Mouse (Mus musculus): ENCODE measurements around the gene Terf2. TPM values are rescaled to one million over a fixed set of nuclear protein-coding genes. Genes with fewer than 3 reads are reported as not detected.

Terf2 gene
- total RNA-seq (2021), result 10 to 100 TPM; 33.9 to 37.1 TPM
- long read RNA-seq, experiment 1, partial matches to known transcripts, result 10 of 13 reads
- long read RNA-seq, experiment 1, other reads (novel, unspliced or antisense), result 3 of 13 reads
- long read RNA-seq, experiment 2, partial matches to known transcripts, result 5 of 16 reads
- long read RNA-seq, experiment 2, other reads (novel, unspliced or antisense), result 9 of 16 reads

- peak; percentile 88 to 96 for DNase-seq (ENCODE audit: low spot score in 2 of 2)
These were observed at the start of gene Terf2 for GRCm38 (mm10) chr8:107096366-107097036. Gene Terf2, minus strand, starts transcription at chr8:107096547.

- DNase-seq (ENCODE audit: low spot score in 2 of 2), result no peak
These were observed 47.2 kb upstream of the Terf2 start for GRCm38 (mm10) chr8:107143501-107143900.

DNA sequence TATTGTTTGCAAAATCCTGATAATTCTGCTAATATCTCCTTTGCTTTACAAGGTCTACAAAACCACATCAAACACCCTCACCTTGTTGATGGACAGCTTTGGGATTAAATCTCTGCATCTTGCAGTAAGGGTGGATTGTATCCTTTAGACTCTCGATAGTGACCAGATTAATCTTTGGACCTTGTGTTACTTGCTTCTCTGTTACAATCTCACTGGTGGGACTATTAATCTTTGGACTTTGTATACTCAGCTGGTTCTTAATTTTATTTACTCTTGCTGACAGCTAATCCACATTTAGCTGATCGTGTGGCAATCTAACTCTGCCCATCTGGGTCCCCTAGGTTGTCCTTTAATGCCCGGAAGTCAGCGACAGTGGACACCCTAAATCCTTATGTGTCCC, 46.2 kb upstream of the Terf2 start:
- no peak for DNase-seq (ENCODE audit: low spot score in 2 of 2)

- no peak for DNase-seq (ENCODE audit: low spot score in 2 of 2)
These were observed 43.5 kb upstream of the Terf2 start for GRCm38 (mm10) chr8:107139704-107140470.

DNA sequence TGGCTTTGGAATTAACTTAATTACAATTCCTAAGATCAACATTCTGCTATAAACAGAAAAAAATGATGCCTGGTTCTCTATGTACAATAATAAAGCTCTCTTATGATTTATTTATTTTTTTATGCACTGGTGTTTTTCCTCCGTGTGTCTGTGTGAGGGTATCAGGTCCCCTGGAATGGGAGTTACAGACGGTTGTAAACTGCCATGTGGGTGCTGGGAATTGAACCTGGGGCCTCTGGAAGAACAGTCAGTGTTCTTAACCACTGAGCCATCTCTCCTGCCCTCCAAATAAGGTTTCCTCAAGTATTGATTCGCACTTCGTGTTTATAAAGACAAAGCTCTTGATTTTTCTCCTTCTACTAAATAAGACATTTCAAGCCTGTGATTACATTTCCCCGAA, 42.0 kb upstream of the Terf2 start:
- no peak for DNase-seq (ENCODE audit: low spot score in 2 of 2)

- no peak for DNase-seq (ENCODE audit: low spot score in 2 of 2)
These were observed 41.2 kb upstream of the Terf2 start for GRCm38 (mm10) chr8:107137591-107137990.

GRCm38 (mm10) chr8:107136003-107136612, 39.8 kb upstream of the Terf2 start:
- DNase-seq (ENCODE audit: low spot score in 2 of 2), result no peak

DNA sequence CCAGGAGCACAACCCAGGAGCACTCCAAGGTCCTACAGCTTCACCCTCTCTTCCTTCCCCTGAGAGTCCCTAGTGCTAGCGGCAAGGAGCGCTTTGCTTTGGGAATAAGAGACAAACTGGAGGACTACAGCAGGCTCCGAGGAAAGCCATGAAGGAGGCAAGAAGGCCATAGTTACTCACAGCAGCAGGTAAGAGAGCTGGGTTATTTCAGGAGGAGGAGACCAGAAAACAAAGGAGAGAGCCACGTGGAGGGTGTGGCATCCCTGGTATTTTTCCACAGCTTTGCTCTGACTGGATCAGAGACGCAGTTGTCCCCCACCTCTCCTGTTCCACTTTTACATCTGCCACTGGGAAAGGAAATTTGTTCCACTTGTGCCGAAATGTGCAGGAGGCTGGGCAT, 37.5 kb upstream of the Terf2 start:
- DNase-seq (ENCODE audit: low spot score in 2 of 2), result no peak

GRCm38 (mm10) chr8:107132581-107133491, 36.5 kb upstream of the Terf2 start:
- DNase-seq (ENCODE audit: low spot score in 2 of 2), result no peak

DNA sequence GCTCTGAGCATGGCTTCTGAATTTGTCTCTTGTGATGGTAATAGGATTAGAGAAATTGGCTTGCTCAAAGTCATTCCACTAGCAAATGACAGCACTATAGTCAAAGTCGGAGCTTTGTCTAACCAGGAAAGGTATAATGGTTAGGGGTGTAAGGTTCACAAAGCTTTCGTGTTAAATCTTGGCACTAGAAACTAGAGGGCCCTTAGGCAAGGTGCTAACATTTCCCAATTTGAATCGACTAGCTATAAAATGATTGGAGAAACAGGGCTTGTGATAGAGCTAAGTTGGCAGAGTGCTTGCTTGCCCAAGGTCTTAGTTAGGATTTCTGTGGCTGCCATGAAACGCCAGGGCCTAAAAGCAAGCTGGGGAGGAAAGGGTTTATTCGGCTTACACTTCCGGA, 33.7 kb upstream of the Terf2 start:
- no peak for DNase-seq (ENCODE audit: low spot score in 2 of 2)

DNA sequence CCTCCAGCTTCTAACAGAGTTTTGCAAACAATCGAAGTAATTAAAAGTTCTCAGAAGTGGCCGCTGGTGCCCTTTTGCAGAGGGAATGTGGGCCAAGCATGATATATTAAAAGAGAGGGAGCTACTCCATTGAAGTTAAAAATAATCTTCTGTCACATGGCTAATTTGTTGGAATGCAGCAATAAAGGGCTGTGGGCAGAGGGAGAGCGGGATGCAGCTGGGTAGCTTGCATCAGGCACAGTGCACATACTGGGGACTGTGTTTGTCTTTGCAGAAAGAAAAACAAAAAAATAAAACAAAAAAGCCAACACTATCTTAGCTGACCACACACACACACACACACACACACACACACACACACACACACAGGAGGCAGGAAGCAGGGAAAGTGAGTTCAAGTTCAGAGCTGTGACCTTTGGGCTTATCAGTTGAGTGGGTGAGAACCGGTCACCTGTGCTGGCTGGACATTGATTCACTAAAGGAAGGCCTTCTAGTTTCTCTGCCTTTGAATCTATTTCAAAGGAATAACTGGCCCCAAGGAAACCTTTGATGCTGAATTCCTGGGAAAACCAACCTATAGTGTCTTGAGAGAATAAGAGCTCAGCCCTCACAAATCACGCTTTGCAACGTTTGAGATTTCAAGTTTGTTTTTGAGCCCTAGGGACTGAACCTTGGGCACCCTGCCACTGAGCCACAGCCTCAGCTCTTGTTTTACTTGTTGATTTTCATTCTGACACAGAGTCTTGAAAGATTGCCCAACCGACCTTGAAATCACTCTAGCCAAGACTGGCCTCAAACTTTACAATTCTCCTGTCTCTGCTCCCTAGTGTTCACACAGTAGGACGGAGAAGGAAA, 33.1 kb upstream of the Terf2 start:
- no peak for DNase-seq (ENCODE audit: low spot score in 2 of 2)

DNA sequence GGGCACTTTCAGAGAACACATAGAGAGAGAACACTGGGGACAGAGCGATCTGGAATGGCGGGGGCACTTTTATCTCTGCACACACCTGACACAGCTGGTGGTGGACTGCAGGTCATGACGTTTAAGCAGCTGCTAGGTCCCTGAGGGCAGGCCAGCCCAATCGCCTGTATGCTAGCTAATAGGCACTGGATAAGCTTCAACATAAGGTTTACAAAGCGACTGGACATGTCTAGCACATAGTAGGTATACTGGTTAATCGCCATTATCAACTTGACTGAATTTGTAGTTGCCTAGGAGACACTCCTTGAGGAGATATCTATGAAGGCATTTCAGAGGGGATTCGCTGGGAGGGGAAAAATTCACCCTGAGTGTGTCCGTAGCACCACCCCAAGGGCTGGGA, 28.0 kb upstream of the Terf2 start:
- no peak for DNase-seq (ENCODE audit: low spot score in 2 of 2)

- no peak for DNase-seq (ENCODE audit: low spot score in 2 of 2)
These were observed 26.8 kb upstream of the Terf2 start for GRCm38 (mm10) chr8:107123063-107123614.

GRCm38 (mm10) chr8:107121681-107122291, 25.4 kb upstream of the Terf2 start:
- DNase-seq (ENCODE audit: low spot score in 2 of 2), result no peak

DNA sequence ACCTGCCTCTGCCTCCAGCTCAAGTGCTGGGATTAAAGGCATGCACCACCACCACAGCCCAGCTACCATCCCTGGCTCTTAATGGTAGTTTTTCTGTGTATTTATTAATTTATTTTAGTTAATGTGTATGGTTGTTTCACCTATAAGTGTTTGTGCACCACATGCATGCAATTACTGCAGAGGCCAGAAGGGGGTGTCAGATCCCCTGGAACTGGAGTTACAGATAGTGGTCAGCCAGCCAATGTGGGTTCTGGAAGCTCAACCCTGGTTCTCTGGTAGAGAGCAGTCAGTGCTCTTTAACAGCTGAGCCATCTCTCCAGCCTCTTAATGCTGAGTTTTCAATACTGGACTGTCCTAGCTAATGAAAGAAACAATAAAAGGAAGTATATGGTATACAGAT, 24.5 kb upstream of the Terf2 start:
- DNase-seq (ENCODE audit: low spot score in 2 of 2), result no peak

GRCm38 (mm10) chr8:107119412-107119811, 23.1 kb upstream of the Terf2 start:
- no peak for DNase-seq (ENCODE audit: low spot score in 2 of 2)

DNA sequence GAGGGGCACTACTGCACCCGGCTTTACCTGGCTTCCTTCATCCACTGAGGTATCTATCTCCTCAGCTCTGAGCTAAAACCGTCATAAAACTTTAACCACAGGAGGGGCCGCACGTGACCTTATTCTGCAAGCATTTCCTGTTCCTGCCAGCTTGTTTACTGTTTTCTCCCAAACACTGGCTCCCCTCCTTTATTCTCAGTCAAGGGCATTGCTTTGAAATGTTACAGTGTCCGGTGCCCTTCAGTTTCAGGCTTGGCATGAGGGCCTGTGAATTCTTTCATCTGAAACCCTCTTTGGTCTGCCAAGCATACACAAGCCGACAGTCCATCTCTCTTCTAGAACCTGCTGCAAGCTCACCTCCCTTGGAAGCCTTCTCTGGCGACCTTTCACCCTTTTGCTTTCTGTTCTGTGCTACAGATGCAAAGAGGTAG, 22.5 kb upstream of the Terf2 start:
- DNase-seq (ENCODE audit: low spot score in 2 of 2), result no peak

DNA sequence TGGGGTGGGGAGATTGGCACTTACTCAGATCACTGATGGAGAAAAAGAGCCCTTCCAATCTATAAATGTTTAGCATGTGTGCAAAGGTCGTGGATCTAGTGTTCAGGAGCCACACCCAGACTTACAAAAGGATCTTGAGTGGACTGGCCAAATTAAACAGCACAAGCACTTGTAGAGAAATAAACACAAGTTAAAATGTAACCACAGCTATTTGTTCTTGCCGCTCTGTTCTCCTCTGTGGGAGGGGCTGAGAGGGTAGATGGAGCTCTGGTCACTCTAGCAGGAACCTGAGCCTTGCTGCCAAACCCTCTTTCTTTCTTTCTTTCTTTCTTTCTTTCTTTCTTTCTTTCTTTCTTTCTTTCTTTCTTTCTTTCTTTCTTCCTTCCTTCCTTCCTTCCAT, 20.7 kb upstream of the Terf2 start:
- DNase-seq (ENCODE audit: low spot score in 2 of 2), result no peak

DNA sequence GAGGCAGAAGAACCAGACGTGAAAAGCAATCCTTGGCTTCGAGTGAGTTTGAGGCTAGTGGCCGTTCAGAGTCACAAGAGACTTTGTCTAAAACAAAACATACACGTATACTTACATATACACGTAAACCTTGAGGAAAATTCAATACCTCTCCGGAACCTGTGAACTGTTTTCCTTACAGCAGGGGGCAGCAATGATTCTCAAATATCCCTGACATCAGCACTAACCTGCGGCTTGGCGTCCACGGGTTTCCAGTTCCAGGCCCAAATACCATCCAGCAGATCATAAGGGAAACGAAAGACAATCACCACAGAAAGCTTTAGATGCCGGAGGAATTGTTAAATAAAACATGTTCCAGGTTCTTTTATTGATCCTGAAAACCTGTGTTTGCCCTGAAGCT, 19.7 kb upstream of the Terf2 start:
- peak; percentile 79 to 86 for DNase-seq (ENCODE audit: low spot score in 2 of 2)
